In the genomic region with DNA sequence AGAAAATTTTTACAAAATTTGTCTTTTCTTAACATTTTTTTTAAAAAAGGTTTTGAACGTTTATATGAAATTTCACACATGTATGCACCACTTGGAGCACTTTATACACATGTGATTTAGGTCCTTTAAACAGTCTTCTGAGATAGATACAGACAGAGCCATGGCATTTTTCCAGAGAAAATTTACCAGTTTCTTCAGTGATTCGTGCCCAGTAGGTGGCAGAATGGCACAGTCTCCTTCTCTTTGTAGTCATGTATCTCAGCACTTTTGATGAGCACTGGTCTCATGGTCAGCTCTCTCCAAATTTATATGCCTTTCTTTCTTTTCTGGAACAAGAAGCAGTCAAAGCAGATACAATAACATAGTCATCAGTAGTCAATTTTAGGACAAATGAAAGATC, we compare ENCODE assay signal across 12 mouse cellular contexts.
DNase-seq lines count a peak whose midpoint lies in the region; ATAC-seq and TF ChIP-seq lines count a peak whose summit lies in the region.
"Had no signal": no experiment of that assay in that cellular context is flagged by ENCODE, and none has a peak within 500 bp of the region (broad histone marks: within the 10 kb centered on the region; RNA-seq: fewer than 3 reads in every experiment).

No protein-coding gene starts in this region.

- no peaks in the 10 kb centered on the region for H3K36me3 ChIP-seq in hindbrain, postnatal 0 days (ENCODE audit: insufficient read depth, low read length)
- H3K36me3 ChIP-seq in hindbrain, embryonic 13.5 days, result no peaks in the 10 kb centered on the region
- H3K36me3 ChIP-seq in lung, embryonic 14.5 days (ENCODE audit: insufficient read depth), result no peaks in the 10 kb centered on the region
- H3K36me3 ChIP-seq: forebrain, embryonic 12.5 days; heart, embryonic 13.5 days had no signal

- peak; percentile 36 for TF ChIP-seq CTCF in hindbrain, postnatal 0 days (IDR thresholded peaks at IDR 0.05; ENCODE audit: low read depth)
- TF ChIP-seq CTCF in lung, embryonic 14.5 days (IDR thresholded peaks at IDR 0.05; ENCODE audit: low read depth), result peak; percentile 31

- H3K4me1 ChIP-seq in hindbrain, postnatal 0 days (ENCODE audit: insufficient read depth, low read length), result no peaks in the 10 kb centered on the region
- H3K4me1 ChIP-seq in hindbrain, embryonic 13.5 days (replicated peaks), result no peaks in the 10 kb centered on the region
- H3K4me1 ChIP-seq in lung, embryonic 14.5 days (ENCODE audit: insufficient read depth), result no peaks in the 10 kb centered on the region
- H3K4me1 ChIP-seq: forebrain, embryonic 12.5 days; heart, embryonic 13.5 days had no signal

- H3K4me3 ChIP-seq in hindbrain, postnatal 0 days (ENCODE audit: low read length), result no peak overlapping the region
- no peak overlapping the region for H3K4me3 ChIP-seq in hindbrain, embryonic 13.5 days
- no peak overlapping the region for H3K4me3 ChIP-seq in lung, embryonic 14.5 days (ENCODE audit: low read depth, low read length)
- H3K4me3 ChIP-seq: forebrain, embryonic 12.5 days; heart, embryonic 13.5 days; myocyte had no signal

- WGBS in hindbrain, postnatal 0 days, result 36% methylated on average over 2 of the region's 2 CpGs
- WGBS in hindbrain, embryonic 13.5 days, result 45% methylated on average over 2 of the region's 2 CpGs
- WGBS in lung, embryonic 14.5 days, result 26% methylated on average over 2 of the region's 2 CpGs

- H3K9ac ChIP-seq in hindbrain, postnatal 0 days (replicated peaks; ENCODE audit: low read length), result no peak overlapping the region
- H3K9ac ChIP-seq in hindbrain, embryonic 13.5 days, result no peak overlapping the region
- no peak overlapping the region for H3K9ac ChIP-seq in lung, embryonic 14.5 days
- H3K9ac ChIP-seq: forebrain, embryonic 12.5 days; heart, embryonic 13.5 days had no signal

- DNase-seq in hindbrain, postnatal 0 days (ENCODE audit: low spot score), result peak; percentile 56
- peak; percentile 53 for DNase-seq in lung, embryonic 14.5 days
- DNase-seq in lung, postnatal 25 days (ENCODE audit: low spot score), result no peak
- peak; percentile 36 for DNase-seq in MN1 (ENCODE audit: low spot score)
- DNase-seq in embryo, embryonic 10.5 days (ENCODE audit: low spot score), result peak; percentile 15
- no peak for DNase-seq in testis, postnatal 14 days (ENCODE audit: low spot score)
- no peak for DNase-seq in spleen, postnatal 14 days (ENCODE audit: low spot score in 2 of 2)
- DNase-seq: lung, adult 18-20 months had no signal

- no peak overlapping the region for H3K4me2 ChIP-seq in hindbrain, postnatal 0 days (ENCODE audit: low read depth, low read length)
- no peak overlapping the region for H3K4me2 ChIP-seq in hindbrain, embryonic 13.5 days
- H3K4me2 ChIP-seq in lung, embryonic 14.5 days, result no peak overlapping the region
- H3K4me2 ChIP-seq: forebrain, embryonic 12.5 days; heart, embryonic 13.5 days had no signal

- no peak overlapping the region for H3K27ac ChIP-seq in hindbrain, postnatal 0 days
- H3K27ac ChIP-seq in hindbrain, embryonic 13.5 days, result no peak overlapping the region
- no peak overlapping the region for H3K27ac ChIP-seq in lung, embryonic 14.5 days (ENCODE audit: low read depth)
- H3K27ac ChIP-seq: forebrain, embryonic 12.5 days; heart, embryonic 13.5 days had no signal

- no peaks in the 10 kb centered on the region for H3K9me3 ChIP-seq in hindbrain, postnatal 0 days (ENCODE audit: low read length)
- no peaks in the 10 kb centered on the region for H3K9me3 ChIP-seq in hindbrain, embryonic 13.5 days
- H3K9me3 ChIP-seq in lung, embryonic 14.5 days (ENCODE audit: low read depth, low read length), result no peaks in the 10 kb centered on the region
- H3K9me3 ChIP-seq: forebrain, embryonic 12.5 days; heart, embryonic 13.5 days had no signal

- ATAC-seq in hindbrain, postnatal 0 days, result no peak
- ATAC-seq in hindbrain, embryonic 13.5 days (ENCODE audit: low FRiP score), result no peak
- no peak for ATAC-seq in lung, embryonic 14.5 days (ENCODE audit: insufficient read depth)

- H3K27me3 ChIP-seq in hindbrain, postnatal 0 days (ENCODE audit: insufficient read depth, low read length), result no peaks in the 10 kb centered on the region
- no peaks in the 10 kb centered on the region for H3K27me3 ChIP-seq in hindbrain, embryonic 13.5 days
- no peaks in the 10 kb centered on the region for H3K27me3 ChIP-seq in lung, embryonic 14.5 days (ENCODE audit: insufficient read depth, low read length)
- H3K27me3 ChIP-seq: forebrain, embryonic 12.5 days; heart, embryonic 13.5 days had no signal

Comparison
In these comparisons a context has a peak if more than half of its experiments do, and no peak if none do; other contexts are left out.
1. DNase-seq: peak in hindbrain, postnatal 0 days (single experiment), lung, embryonic 14.5 days (single experiment), MN1 (single experiment) and embryo, embryonic 10.5 days (single experiment); none in lung, postnatal 25 days (single experiment), testis, postnatal 14 days (single experiment) and spleen, postnatal 14 days (0 of 2).